ENCODE assay signal across 8 mouse cellular contexts in genomic region chr12:99628421-99628820, GRCm38 (mm10).
A peak's percentile ranks its signal among the peaks of the same experiment; 100 is the strongest.
DNase-seq lines count a peak whose midpoint lies in the region; ATAC-seq and TF ChIP-seq lines count a peak whose summit lies in the region.

No protein-coding gene starts in this region.

- H3K4me2 ChIP-seq in heart, embryonic 13.5 days = peak overlapping the region; percentile 75
- peak overlapping the region; percentile 70 for H3K4me2 ChIP-seq in hindbrain, embryonic 13.5 days
- H3K4me2 ChIP-seq in midbrain, embryonic 14.5 days (ENCODE audit: low read length) = peak overlapping the region; percentile 73

- TF ChIP-seq CTCF in cortical plate, adult 2 months (IDR thresholded peaks at IDR 0.05; ENCODE audit: extremely low read depth, insufficient read depth, low read length) = no peak

- peak overlapping the region; percentile 66 for H3K4me3 ChIP-seq in heart, embryonic 13.5 days
- peak overlapping the region; percentile 53 for H3K4me3 ChIP-seq in cortical plate, adult 2 months (ENCODE audit: insufficient read depth, low read length)
- H3K4me3 ChIP-seq in hindbrain, embryonic 13.5 days = peak overlapping the region; percentile 65
- H3K4me3 ChIP-seq in midbrain, embryonic 14.5 days (replicated peaks; ENCODE audit: low read depth, low read length) = peak overlapping the region; percentile 51

- no peaks in the 10 kb centered on the region for H3K9me3 ChIP-seq in heart, embryonic 13.5 days
- H3K9me3 ChIP-seq in hindbrain, embryonic 13.5 days = no peaks in the 10 kb centered on the region
- no peaks in the 10 kb centered on the region for H3K9me3 ChIP-seq in midbrain, embryonic 14.5 days (ENCODE audit: control insufficient read depth, low read length)

- ATAC-seq in heart, embryonic 13.5 days (ENCODE audit: extremely low read depth, insufficient number of reproducible peaks, low FRiP score, low TSS enrichment) = no peak
- peak; percentile 26; the same call in 1 of the 2 replicates for ATAC-seq in hindbrain, embryonic 13.5 days (ENCODE audit: low FRiP score)
- no peak for ATAC-seq in midbrain, embryonic 14.5 days (ENCODE audit: low FRiP score, low TSS enrichment)
- ATAC-seq in granulocyte monocyte progenitor cell, adult 5-6 weeks (replicated peaks; ENCODE audit: poor library complexity, severe bottlenecking) = no peak

- WGBS in heart, embryonic 13.5 days = 51% methylated on average over 3 of the region's 3 CpGs
- WGBS in hindbrain, embryonic 13.5 days = 51% methylated on average over 3 of the region's 3 CpGs
- WGBS in midbrain, embryonic 14.5 days = 61% methylated on average over 3 of the region's 3 CpGs

- intact Hi-C loops in heart, postnatal 36 days (cut with DNase I) = loop anchor here (5.0 kb wide), 5 partner anchors 81 to 291 kb away; no protein-coding TSS in a partner anchor

- H3K27ac ChIP-seq in heart, embryonic 13.5 days (replicated peaks) = no peak overlapping the region
- H3K27ac ChIP-seq in cortical plate, adult 2 months (ENCODE audit: insufficient read depth, low read length) = peak overlapping the region; percentile 38
- peak overlapping the region; percentile 88 for H3K27ac ChIP-seq in hindbrain, embryonic 13.5 days
- peak overlapping the region; percentile 82; the same call in 1 of the 2 replicates for H3K27ac ChIP-seq in midbrain, embryonic 14.5 days (replicated peaks; ENCODE audit: low read depth, low read length)

- no peak for DNase-seq in heart, postnatal 36 days
- no peak for DNase-seq in midbrain, embryonic 14.5 days
- DNase-seq in urinary bladder, postnatal 14 days (ENCODE audit: low spot score) = no peak
- DNase-seq in lung, postnatal 36 days = no peak

- H3K9ac ChIP-seq in heart, embryonic 13.5 days = peak overlapping the region; percentile 12; the same call in 1 of the 2 replicates
- no peak overlapping the region for H3K9ac ChIP-seq in hindbrain, embryonic 13.5 days
- peak overlapping the region; percentile 56; the same call in 1 of the 2 replicates for H3K9ac ChIP-seq in midbrain, embryonic 14.5 days (replicated peaks; ENCODE audit: low read length)

- no peaks in the 10 kb centered on the region for H3K36me3 ChIP-seq in heart, embryonic 13.5 days
- H3K36me3 ChIP-seq in hindbrain, embryonic 13.5 days = no peaks in the 10 kb centered on the region
- H3K36me3 ChIP-seq in midbrain, embryonic 14.5 days (ENCODE audit: control insufficient read depth, insufficient read depth, low read length) = no peaks in the 10 kb centered on the region

- TF ChIP-seq POLR2A in cortical plate, adult 2 months (IDR thresholded peaks at IDR 0.05; ENCODE audit: extremely low read depth, insufficient read depth, low read length) = no peak

- no peaks in the 10 kb centered on the region for H3K27me3 ChIP-seq in heart, embryonic 13.5 days (replicated peaks)
- peaks cover 5% of the 10 kb centered on the region; the same call in 1 of the 2 replicates for H3K27me3 ChIP-seq in hindbrain, embryonic 13.5 days
- H3K27me3 ChIP-seq in midbrain, embryonic 14.5 days (ENCODE audit: control insufficient read depth, insufficient read depth, low read length) = no peaks in the 10 kb centered on the region

- H3K4me1 ChIP-seq in heart, embryonic 13.5 days = peaks cover 15% of the 10 kb centered on the region
- H3K4me1 ChIP-seq in cortical plate, adult 2 months (ENCODE audit: control insufficient read depth, insufficient read depth, low read length) = peaks cover 2% of the 10 kb centered on the region; the same call in 1 of the 2 replicates
- H3K4me1 ChIP-seq in hindbrain, embryonic 13.5 days (replicated peaks) = peaks cover 17% of the 10 kb centered on the region
- H3K4me1 ChIP-seq in midbrain, embryonic 14.5 days (ENCODE audit: control insufficient read depth, insufficient read depth, low read length) = peaks cover 12% of the 10 kb centered on the region
